Mouse (Mus musculus): ENCODE data around the gene Ltbp1. TPM values are rescaled to one million over a fixed set of nuclear protein-coding genes. Genes with fewer than 3 reads are reported as not detected.
A peak's percentile ranks its signal among the peaks of the same experiment; 100 is the strongest.

The Ltbp1 gene
- polyA plus RNA-seq, 1 experiment from 2014 or later = 14.2 TPM

- H3K4me2 ChIP-seq = no peak overlapping the region
- ATAC-seq (replicated peaks; ENCODE audit: low FRiP score) (no peak), DNase-seq (ENCODE audit: low spot score) (no peak)
- no peaks in the 10 kb centered on the region for H3K27me3 ChIP-seq (replicated peaks; ENCODE audit: control insufficient read depth, insufficient read depth, low read length)
- H3K9ac ChIP-seq (ENCODE audit: low read depth, low read length) = no peak overlapping the region
- no peaks in the 10 kb centered on the region for H3K4me1 ChIP-seq (replicated peaks; ENCODE audit: control insufficient read depth, insufficient read depth, low read length)
- no peak overlapping the region for H3K4me3 ChIP-seq (ENCODE audit: low read depth, low read length)
- WGBS = 86% methylated on average over 2 of the region's 2 CpGs
- H3K36me3 ChIP-seq (ENCODE audit: control insufficient read depth, insufficient read depth, low read length) = no peaks in the 10 kb centered on the region
- no peaks in the 10 kb centered on the region for H3K9me3 ChIP-seq (ENCODE audit: control insufficient read depth, low read length)
- no peak overlapping the region for H3K27ac ChIP-seq (ENCODE audit: low read depth, low read length)
These were observed 193.4 kb downstream of the Ltbp1 start for GRCm38 (mm10) chr17:75198767-75199166.

- Histone ChIP-seq H3K27me3 (replicated peaks; ENCODE audit: control insufficient read depth, insufficient read depth, low read length) (no peaks in the 10 kb centered on the region), H3K4me1 (replicated peaks; ENCODE audit: control insufficient read depth, insufficient read depth, low read length) (no peaks in the 10 kb centered on the region), H3K4me3 (ENCODE audit: low read depth, low read length) (no peak overlapping the region), H3K9ac (ENCODE audit: low read depth, low read length) (no peak overlapping the region), H3K9me3 (ENCODE audit: control insufficient read depth, low read length) (no peaks in the 10 kb centered on the region), H3K36me3 (ENCODE audit: control insufficient read depth, insufficient read depth, low read length) (no peaks in the 10 kb centered on the region), H3K27ac (ENCODE audit: low read depth, low read length) (no peak overlapping the region), H3K4me2 (peak overlapping the region; percentile 29)
- peak; percentile 73 for ATAC-seq (replicated peaks; ENCODE audit: low FRiP score)
- DNase-seq (ENCODE audit: low spot score) = no peak
- WGBS = 35% methylated on average over 9 of the region's 9 CpGs
These were observed 194.3 kb downstream of the Ltbp1 start for GRCm38 (mm10) chr17:75199694-75200093.

GRCm38 (mm10) chr17:75202314-75202713, 196.9 kb downstream of the Ltbp1 start:
- Histone ChIP-seq H3K36me3 (ENCODE audit: control insufficient read depth, insufficient read depth, low read length) (no peaks in the 10 kb centered on the region), H3K9ac (ENCODE audit: low read depth, low read length) (no peak overlapping the region), H3K4me2 (no peak overlapping the region), H3K9me3 (ENCODE audit: control insufficient read depth, low read length) (no peaks in the 10 kb centered on the region), H3K27me3 (replicated peaks; ENCODE audit: control insufficient read depth, insufficient read depth, low read length) (no peaks in the 10 kb centered on the region), H3K4me3 (ENCODE audit: low read depth, low read length) (no peak overlapping the region), H3K27ac (ENCODE audit: low read depth, low read length) (no peak overlapping the region), H3K4me1 (replicated peaks; ENCODE audit: control insufficient read depth, insufficient read depth, low read length) (no peaks in the 10 kb centered on the region)
- DNase-seq (ENCODE audit: low spot score) (no peak), ATAC-seq (replicated peaks; ENCODE audit: low FRiP score) (no peak)
- 85% methylated on average over 3 of the region's 3 CpGs for WGBS

- no peaks in the 10 kb centered on the region for H3K9me3 ChIP-seq (ENCODE audit: control insufficient read depth, low read length)
- no peak overlapping the region for H3K4me2 ChIP-seq
- no peaks in the 10 kb centered on the region for H3K27me3 ChIP-seq (replicated peaks; ENCODE audit: control insufficient read depth, insufficient read depth, low read length)
- no peak overlapping the region for H3K27ac ChIP-seq (ENCODE audit: low read depth, low read length)
- H3K4me1 ChIP-seq (replicated peaks; ENCODE audit: control insufficient read depth, insufficient read depth, low read length) = no peaks in the 10 kb centered on the region
- ATAC-seq (replicated peaks; ENCODE audit: low FRiP score) (no peak), DNase-seq (ENCODE audit: low spot score) (no peak)
- WGBS = 88% methylated on average over 1 of the region's 1 CpGs
- H3K9ac ChIP-seq (ENCODE audit: low read depth, low read length) = no peak overlapping the region
- no peak overlapping the region for H3K4me3 ChIP-seq (ENCODE audit: low read depth, low read length)
- H3K36me3 ChIP-seq (ENCODE audit: control insufficient read depth, insufficient read depth, low read length) = no peaks in the 10 kb centered on the region
These were observed 198.7 kb downstream of the Ltbp1 start for GRCm38 (mm10) chr17:75204065-75204464.

- ATAC-seq (replicated peaks; ENCODE audit: low FRiP score) = no peak
- WGBS = 59% methylated on average over 3 of the region's 3 CpGs
- H3K9me3 ChIP-seq (ENCODE audit: control insufficient read depth, low read length) = no peaks in the 10 kb centered on the region
- DNase-seq (ENCODE audit: low spot score) = no peak
- H3K4me3 ChIP-seq (ENCODE audit: low read depth, low read length) = no peak overlapping the region
- H3K36me3 ChIP-seq (ENCODE audit: control insufficient read depth, insufficient read depth, low read length) = no peaks in the 10 kb centered on the region
- no peaks in the 10 kb centered on the region for H3K4me1 ChIP-seq (replicated peaks; ENCODE audit: control insufficient read depth, insufficient read depth, low read length)
- H3K9ac ChIP-seq (ENCODE audit: low read depth, low read length) = no peak overlapping the region
- H3K27ac ChIP-seq (ENCODE audit: low read depth, low read length) = no peak overlapping the region
- no peaks in the 10 kb centered on the region for H3K27me3 ChIP-seq (replicated peaks; ENCODE audit: control insufficient read depth, insufficient read depth, low read length)
- H3K4me2 ChIP-seq = no peak overlapping the region
These were observed 200.9 kb downstream of the Ltbp1 start for GRCm38 (mm10) chr17:75206281-75206680.

GRCm38 (mm10) chr17:75208164-75208698, 202.9 kb downstream of the Ltbp1 start:
- Histone ChIP-seq H3K9ac (ENCODE audit: low read depth, low read length) (no peak overlapping the region), H3K27ac (ENCODE audit: low read depth, low read length) (no peak overlapping the region), H3K9me3 (ENCODE audit: control insufficient read depth, low read length) (no peaks in the 10 kb centered on the region), H3K27me3 (replicated peaks; ENCODE audit: control insufficient read depth, insufficient read depth, low read length) (no peaks in the 10 kb centered on the region), H3K4me1 (replicated peaks; ENCODE audit: control insufficient read depth, insufficient read depth, low read length) (no peaks in the 10 kb centered on the region), H3K4me3 (ENCODE audit: low read depth, low read length) (no peak overlapping the region), H3K4me2 (no peak overlapping the region), H3K36me3 (ENCODE audit: control insufficient read depth, insufficient read depth, low read length) (no peaks in the 10 kb centered on the region)
- WGBS = 90% methylated on average over 7 of the region's 7 CpGs
- ATAC-seq (replicated peaks; ENCODE audit: low FRiP score) = no peak
- DNase-seq (ENCODE audit: low spot score) = no peak

GRCm38 (mm10) chr17:75210526-75210925, 205.2 kb downstream of the Ltbp1 start:
- DNase-seq (ENCODE audit: low spot score) = no peak
- no peaks in the 10 kb centered on the region for H3K9me3 ChIP-seq (ENCODE audit: control insufficient read depth, low read length)
- no peaks in the 10 kb centered on the region for H3K27me3 ChIP-seq (replicated peaks; ENCODE audit: control insufficient read depth, insufficient read depth, low read length)
- no peak overlapping the region for H3K4me3 ChIP-seq (ENCODE audit: low read depth, low read length)
- no peaks in the 10 kb centered on the region for H3K4me1 ChIP-seq (replicated peaks; ENCODE audit: control insufficient read depth, insufficient read depth, low read length)
- ATAC-seq (replicated peaks; ENCODE audit: low FRiP score) = no peak
- no peaks in the 10 kb centered on the region for H3K36me3 ChIP-seq (ENCODE audit: control insufficient read depth, insufficient read depth, low read length)
- no peak overlapping the region for H3K9ac ChIP-seq (ENCODE audit: low read depth, low read length)
- WGBS = 89% methylated on average over 4 of the region's 4 CpGs
- no peak overlapping the region for H3K27ac ChIP-seq (ENCODE audit: low read depth, low read length)
- H3K4me2 ChIP-seq = no peak overlapping the region

- H3K36me3 ChIP-seq (ENCODE audit: control insufficient read depth, insufficient read depth, low read length) = no peaks in the 10 kb centered on the region
- no peak for ATAC-seq (replicated peaks; ENCODE audit: low FRiP score)
- no peaks in the 10 kb centered on the region for H3K4me1 ChIP-seq (replicated peaks; ENCODE audit: control insufficient read depth, insufficient read depth, low read length)
- no peak overlapping the region for H3K9ac ChIP-seq (ENCODE audit: low read depth, low read length)
- 85% methylated on average over 2 of the region's 2 CpGs for WGBS
- no peak overlapping the region for H3K4me3 ChIP-seq (ENCODE audit: low read depth, low read length)
- no peak overlapping the region for H3K27ac ChIP-seq (ENCODE audit: low read depth, low read length)
- H3K27me3 ChIP-seq (replicated peaks; ENCODE audit: control insufficient read depth, insufficient read depth, low read length) = no peaks in the 10 kb centered on the region
- H3K4me2 ChIP-seq = no peak overlapping the region
- no peaks in the 10 kb centered on the region for H3K9me3 ChIP-seq (ENCODE audit: control insufficient read depth, low read length)
- DNase-seq (ENCODE audit: low spot score) = no peak
These were observed 211.0 kb downstream of the Ltbp1 start for GRCm38 (mm10) chr17:75216362-75216761.

- Histone ChIP-seq H3K4me3 (ENCODE audit: low read depth, low read length) (no peak overlapping the region), H3K4me1 (replicated peaks; ENCODE audit: control insufficient read depth, insufficient read depth, low read length) (no peaks in the 10 kb centered on the region), H3K4me2 (no peak overlapping the region), H3K27me3 (replicated peaks; ENCODE audit: control insufficient read depth, insufficient read depth, low read length) (no peaks in the 10 kb centered on the region), H3K9me3 (ENCODE audit: control insufficient read depth, low read length) (no peaks in the 10 kb centered on the region), H3K9ac (ENCODE audit: low read depth, low read length) (no peak overlapping the region), H3K36me3 (ENCODE audit: control insufficient read depth, insufficient read depth, low read length) (no peaks in the 10 kb centered on the region), H3K27ac (ENCODE audit: low read depth, low read length) (no peak overlapping the region)
- no peak for ATAC-seq (replicated peaks; ENCODE audit: low FRiP score)
- 88% methylated on average over 6 of the region's 6 CpGs for WGBS
- DNase-seq (ENCODE audit: low spot score) = no peak
These were observed 213.3 kb downstream of the Ltbp1 start for GRCm38 (mm10) chr17:75218700-75219099.
